Mouse (Mus musculus): Measurements from ENCODE around the gene Akap8l. TPM values are rescaled to one million over a fixed set of nuclear protein-coding genes. Genes with fewer than 3 reads are reported as not detected.

The Akap8l gene
- total RNA-seq, 1 experiment, result 63.6 TPM

DNA sequence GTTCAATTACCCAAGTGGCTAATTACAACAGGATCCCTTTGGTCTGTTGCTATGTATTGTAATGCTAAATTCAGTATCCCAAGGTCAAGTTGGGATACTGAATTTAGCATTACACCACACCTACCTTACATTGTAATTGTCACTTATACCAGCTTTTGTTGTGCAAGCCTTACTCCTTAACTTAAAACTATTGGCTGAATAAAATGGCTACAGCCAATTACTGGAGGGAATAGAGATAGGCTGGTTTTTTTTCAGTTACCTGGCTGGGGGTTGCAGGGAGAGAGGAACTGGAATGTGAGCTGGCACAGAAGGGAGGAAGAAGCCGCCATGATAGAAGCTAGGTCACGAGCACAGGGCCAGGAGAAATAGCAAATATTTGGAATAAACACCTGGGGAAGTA, 54.5 kb downstream of the Akap8l start:
- Histone ChIP-seq H3K27ac (ENCODE audit: insufficient read depth, low read depth, low read length, poor library complexity, severe bottlenecking) (peak overlapping the region; percentile 74; the same call in 1 of the 2 replicates), H3K9ac (ENCODE audit: insufficient read depth, low read depth, low read length, poor library complexity, severe bottlenecking) (no peak overlapping the region; the same call in 1 of the 2 replicates), H3K4me1 (ENCODE audit: control insufficient read depth in 2 of 2, insufficient read depth in 2 of 2, low read length in 2 of 2, poor library complexity in 1 of 2) (peaks cover 2 to 8% of the 10 kb centered on the region in 2 experiments; a peak in 3 of 4 replicates), H3K36me3 (ENCODE audit: control insufficient read depth, insufficient read depth, low read length, poor library complexity, severe bottlenecking) (no peaks in the 10 kb centered on the region), H3K4me3 (ENCODE audit: insufficient read depth in 1 of 2, low read depth in 1 of 2, low read length in 2 of 2, poor library complexity in 1 of 2, severe bottlenecking in 1 of 2) (no peak overlapping the region), H3K9me3 (ENCODE audit: control insufficient read depth, insufficient read depth, low read depth, low read length) (no peaks in the 10 kb centered on the region)
- in situ Hi-C loops (cut with MboI; ENCODE audit: low sequenced_read_pairs in 2 of 2, unreplicated experiment in 2 of 2), result no loop called here
- no peak for TF ChIP-seq MAFK (IDR thresholded peaks at IDR 0.05; ENCODE audit: insufficient read depth, low read depth, low read length)
- TF ChIP-seq HCFC1 (IDR thresholded peaks at IDR 0.05; ENCODE audit: borderline replicate concordance, insufficient read depth, low read length), result no peak
- no peak for TF ChIP-seq CHD2 (IDR thresholded peaks at IDR 0.05; ENCODE audit: low read depth, low read length)
- TF ChIP-seq ZC3H11A (IDR thresholded peaks at IDR 0.05; ENCODE audit: borderline replicate concordance, low read depth, low read length), result no peak
- TF ChIP-seq ZNF384 (IDR thresholded peaks at IDR 0.05; ENCODE audit: low read depth, low read length), result no peak; the same call in 1 of the 2 replicates
- DNase-seq (ENCODE audit: low read depth, low spot score), result peak; percentile 80

DNA sequence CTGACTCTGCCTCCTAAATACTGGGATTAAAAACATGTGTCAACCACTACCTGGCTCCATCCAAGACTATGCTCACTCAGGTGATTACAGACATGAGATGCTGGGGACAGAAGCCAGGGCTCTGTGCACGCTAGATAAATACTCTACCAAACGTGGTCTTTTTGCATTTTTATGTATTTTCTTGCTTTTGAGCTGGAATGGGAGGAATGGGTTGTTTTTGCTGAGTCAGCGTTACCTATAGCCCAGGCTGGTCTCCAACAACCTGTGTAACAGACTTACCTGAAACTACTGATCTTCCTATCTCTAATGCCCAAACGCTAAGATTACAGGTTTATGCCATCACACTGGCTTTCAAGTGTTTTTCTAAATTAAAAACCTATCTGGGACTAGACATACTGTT, 55.2 kb downstream of the Akap8l start:
- DNase-seq (ENCODE audit: low read depth, low spot score), result no peak
- in situ Hi-C loops (cut with MboI; ENCODE audit: low sequenced_read_pairs in 2 of 2, unreplicated experiment in 2 of 2), result no loop called here
- H3K27ac ChIP-seq (ENCODE audit: insufficient read depth, low read depth, low read length, poor library complexity, severe bottlenecking), result no peak overlapping the region
- no peak overlapping the region for H3K4me3 ChIP-seq (ENCODE audit: insufficient read depth in 1 of 2, low read depth in 1 of 2, low read length in 2 of 2, poor library complexity in 1 of 2, severe bottlenecking in 1 of 2)
- H3K4me1 ChIP-seq (ENCODE audit: control insufficient read depth in 2 of 2, insufficient read depth in 2 of 2, low read length in 2 of 2, poor library complexity in 1 of 2), result peaks cover 2 to 8% of the 10 kb centered on the region in 2 experiments; a peak in 3 of 4 replicates
- no peaks in the 10 kb centered on the region for H3K36me3 ChIP-seq (ENCODE audit: control insufficient read depth, insufficient read depth, low read length, poor library complexity, severe bottlenecking)
- H3K9me3 ChIP-seq (ENCODE audit: control insufficient read depth, insufficient read depth, low read depth, low read length), result no peaks in the 10 kb centered on the region
- H3K9ac ChIP-seq (ENCODE audit: insufficient read depth, low read depth, low read length, poor library complexity, severe bottlenecking), result no peak overlapping the region
- TF ChIP-seq CHD2 (IDR thresholded peaks at IDR 0.05; ENCODE audit: low read depth, low read length) (no peak), MAFK (IDR thresholded peaks at IDR 0.05; ENCODE audit: insufficient read depth, low read depth, low read length) (peak; percentile 100)

DNA sequence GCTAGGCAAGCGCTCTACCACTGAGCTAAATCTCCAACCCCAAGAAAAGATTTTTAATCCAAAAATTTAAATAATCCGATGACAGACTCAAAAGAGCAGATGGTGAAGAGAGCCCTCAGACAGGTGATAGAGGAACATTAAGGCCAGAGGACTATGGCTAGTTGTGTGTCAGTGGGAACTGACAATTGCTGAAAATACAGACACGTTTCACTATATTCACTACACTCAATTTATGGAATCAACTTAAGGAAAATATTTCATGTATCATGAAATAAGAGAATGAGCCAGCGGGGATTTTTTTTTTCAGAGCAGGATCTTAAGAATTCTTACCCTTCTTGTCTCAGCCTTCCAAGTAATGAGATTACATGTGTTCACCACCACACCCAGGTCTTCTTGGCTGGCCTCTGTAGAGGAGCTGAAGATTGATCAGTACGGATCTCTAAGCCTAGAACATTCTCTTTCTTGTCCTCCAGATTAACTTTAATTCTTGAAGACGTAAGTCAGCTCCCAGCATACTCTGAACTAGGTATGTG, 65.2 kb downstream of the Akap8l start:
- in situ Hi-C loops (cut with MboI; ENCODE audit: low sequenced_read_pairs in 2 of 2, unreplicated experiment in 2 of 2), result no loop called here
- no peak for DNase-seq (ENCODE audit: low read depth, low spot score)
- H3K9ac ChIP-seq (ENCODE audit: insufficient read depth, low read depth, low read length, poor library complexity, severe bottlenecking), result peak overlapping the region; percentile 100; the same call in 1 of the 2 replicates
- no peaks in the 10 kb centered on the region for H3K36me3 ChIP-seq (ENCODE audit: control insufficient read depth, insufficient read depth, low read length, poor library complexity, severe bottlenecking)
- H3K4me1 ChIP-seq (ENCODE audit: control insufficient read depth in 2 of 2, insufficient read depth in 2 of 2, low read length in 2 of 2, poor library complexity in 1 of 2), result peaks cover 3 to 14% of the 10 kb centered on the region in 2 experiments; a peak in 2 of 4 replicates
- H3K9me3 ChIP-seq (ENCODE audit: control insufficient read depth, insufficient read depth, low read depth, low read length), result no peaks in the 10 kb centered on the region
- no peak for TF ChIP-seq ZC3H11A (IDR thresholded peaks at IDR 0.05; ENCODE audit: borderline replicate concordance, low read depth, low read length)
- TF ChIP-seq CHD2 (IDR thresholded peaks at IDR 0.05; ENCODE audit: low read depth, low read length), result no peak
- no peak for TF ChIP-seq ZNF384 (IDR thresholded peaks at IDR 0.05; ENCODE audit: low read depth, low read length)
- no peak for TF ChIP-seq MAFK (IDR thresholded peaks at IDR 0.05; ENCODE audit: insufficient read depth, low read depth, low read length)
- no peak for TF ChIP-seq HCFC1 (IDR thresholded peaks at IDR 0.05; ENCODE audit: borderline replicate concordance, insufficient read depth, low read length)
- H3K4me3 ChIP-seq (ENCODE audit: insufficient read depth in 1 of 2, low read depth in 1 of 2, low read length in 2 of 2, poor library complexity in 1 of 2, severe bottlenecking in 1 of 2), result peak overlapping the region; percentile 98 to 99
- peak overlapping the region; percentile 76; the same call in 1 of the 2 replicates for H3K27ac ChIP-seq (ENCODE audit: insufficient read depth, low read depth, low read length, poor library complexity, severe bottlenecking)

DNA sequence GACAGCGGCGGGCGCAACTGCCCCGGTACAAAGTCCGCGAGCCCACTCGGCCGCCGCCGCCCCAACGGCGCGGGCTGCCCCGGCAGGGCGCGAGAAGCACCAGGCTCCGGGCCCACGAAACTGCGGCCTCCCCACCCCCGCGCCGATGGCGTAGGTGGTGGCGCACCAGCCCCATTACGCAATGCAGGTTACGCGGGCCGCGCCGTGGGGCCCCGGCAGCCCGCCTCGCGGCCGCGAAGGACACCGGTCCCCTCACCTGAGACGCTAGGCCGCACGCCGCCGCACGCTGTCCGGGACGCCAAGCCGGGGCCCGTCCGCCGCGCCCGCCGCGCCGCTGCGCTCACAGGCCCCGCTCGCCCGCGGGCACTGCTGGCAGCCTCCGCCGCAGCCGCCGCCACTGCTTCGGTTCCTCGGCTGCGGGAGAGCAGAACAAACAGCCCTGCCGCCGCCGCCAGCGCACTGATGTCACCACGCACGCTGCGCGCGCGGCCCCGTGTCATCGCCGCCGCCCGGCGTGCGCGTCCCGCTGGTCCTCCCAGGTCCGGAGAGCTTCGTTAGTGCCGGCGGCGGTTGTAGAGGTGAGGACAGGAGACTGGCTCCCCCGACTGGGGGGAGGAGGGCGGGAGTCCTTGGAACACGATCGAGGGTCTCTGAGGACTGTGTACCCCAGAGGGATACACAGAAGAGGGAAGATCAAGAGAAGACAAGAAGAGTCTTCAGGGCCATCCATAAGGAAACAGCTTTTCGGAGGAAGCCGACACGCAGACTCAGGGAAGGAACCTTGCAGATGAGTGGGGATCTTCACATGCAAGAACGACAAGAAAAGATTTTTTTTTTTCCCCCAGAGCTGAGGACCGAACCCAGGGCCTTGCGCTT, 65.9 kb downstream of the Akap8l start, which contains the start of gene Brd4:
Gene Brd4, minus strand, starts transcription at position 461 of the 876 bp plus-strand sequence.
- TF ChIP-seq MAFK (IDR thresholded peaks at IDR 0.05; ENCODE audit: insufficient read depth, low read depth, low read length), result no peak
- 0 out of 2 replicates have a peak, but pooled peaks have one; percentile 28 for TF ChIP-seq HCFC1 (IDR thresholded peaks at IDR 0.05; ENCODE audit: borderline replicate concordance, insufficient read depth, low read length)
- Histone ChIP-seq H3K27ac (ENCODE audit: insufficient read depth, low read depth, low read length, poor library complexity, severe bottlenecking) (peak within 1 kb of the TSS; percentile 99), H3K9me3 (ENCODE audit: control insufficient read depth, insufficient read depth, low read depth, low read length) (no peaks in the 10 kb centered on the region), H3K36me3 (ENCODE audit: control insufficient read depth, insufficient read depth, low read length, poor library complexity, severe bottlenecking) (no peaks in the 10 kb centered on the region), H3K4me3 (ENCODE audit: insufficient read depth in 1 of 2, low read depth in 1 of 2, low read length in 2 of 2, poor library complexity in 1 of 2, severe bottlenecking in 1 of 2) (peak within 1 kb of the TSS; percentile 98 to 99), H3K9ac (ENCODE audit: insufficient read depth, low read depth, low read length, poor library complexity, severe bottlenecking) (peak within 1 kb of the TSS; percentile 100), H3K4me1 (ENCODE audit: control insufficient read depth in 2 of 2, insufficient read depth in 2 of 2, low read length in 2 of 2, poor library complexity in 1 of 2) (peaks cover 7 to 14% of the 10 kb centered on the region in 2 experiments; a peak in 3 of 4 replicates)
- DNase-seq (ENCODE audit: low read depth, low spot score), result peak; percentile 79
- in situ Hi-C loops (cut with MboI; ENCODE audit: low sequenced_read_pairs in 2 of 2, unreplicated experiment in 2 of 2), result no loop called here
